Mouse (Mus musculus): ENCODE data around the gene Pak2.

DNA sequence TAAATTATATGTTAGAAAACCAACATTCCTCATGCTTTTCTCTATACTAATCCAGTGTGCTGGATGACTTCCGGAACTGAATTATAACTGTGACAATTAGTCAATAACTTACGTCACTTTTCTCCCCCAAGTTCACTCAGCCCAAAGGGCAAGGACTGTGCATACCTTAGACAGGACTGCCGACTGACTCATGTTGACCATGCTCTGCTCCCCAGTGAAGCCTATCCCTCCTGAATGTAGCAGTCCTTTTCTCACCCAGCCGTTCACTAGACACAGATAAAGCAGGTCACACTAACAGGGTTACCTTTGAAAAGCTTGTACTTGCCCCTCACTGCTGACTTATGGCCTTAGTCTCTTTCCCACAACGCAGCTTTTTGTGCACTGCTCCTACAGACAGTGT is 20.3 kb downstream of the Pak2 start:
- TF ChIP-seq CTCF (IDR thresholded peaks at IDR 0.05; ENCODE audit: borderline replicate concordance, insufficient read depth, low read depth, low read length) = no peak
- no peak for TF ChIP-seq POLR2A (IDR thresholded peaks at IDR 0.05; ENCODE audit: borderline replicate concordance, insufficient read depth, low read length)

Data from cerebellum, adult 2 months (tissue).